Mouse (Mus musculus) heart, postnatal 0 days (tissue): ENCODE measurements around the gene Cldn8. TPM values are rescaled to one million over a fixed set of nuclear protein-coding genes. Genes with fewer than 3 reads are reported as not detected.
A peak's percentile ranks its signal among the peaks of the same experiment; 100 is the strongest.

Source experiments
- ATAC-seq: fragments of 200-750 bp; cut with Nextera tagmentation; 2 replicates; pipeline ENCODE4 v1.8.0; 2017; ENCODE audit warnings: low read depth, moderate number of reproducible peaks, moderate library complexity; ENCODE audit not compliant: insufficient read depth
- DNase-seq: peaks from one replicate; pipeline ENCODE4 v3.0.0-alpha.2; 2016; ENCODE audit warnings: low spot score
- H3K27ac ChIP-seq: fragments of 300-500 bp; sonication (generic); 2 replicates; pipeline ENCODE4 v1.5.1; 2014; ENCODE audit warnings: low read depth, mild to moderate bottlenecking
- H3K27me3 ChIP-seq: fragments of 300-500 bp; sonication (generic); 2 replicates; pipeline ENCODE4 v1.6.1; 2014; ENCODE audit warnings: low read length, mixed read lengths; ENCODE audit not compliant: control insufficient read depth, insufficient read depth
- H3K36me3 ChIP-seq: fragments of 300-500 bp; sonication (generic); replicated peaks from 2 replicates; pipeline ENCODE4 v1.6.1; 2014; ENCODE audit warnings: low read length, mixed read lengths; ENCODE audit not compliant: control insufficient read depth, insufficient read depth
- H3K4me1 ChIP-seq: fragments of 300-500 bp; sonication (generic); 2 replicates; pipeline ENCODE4 v1.6.1; 2014; ENCODE audit warnings: antibody characterized with exemption; ENCODE audit not compliant: control insufficient read depth, insufficient read depth
- H3K4me2 ChIP-seq: fragments of 300-500 bp; sonication (generic); 2 replicates; pipeline ENCODE4 v1.6.1; 2014; ENCODE audit warnings: low read depth, mild to moderate bottlenecking, low read length, moderate library complexity
- H3K4me3 ChIP-seq: fragments of 300-500 bp; sonication (generic); 2 replicates; pipeline ENCODE4 v1.5.1; 2014; ENCODE audit warnings: low read depth, low read length
- H3K9ac ChIP-seq: fragments of 300-500 bp; sonication (generic); replicated peaks from 2 replicates; pipeline ENCODE4 v1.6.1; 2014; ENCODE audit warnings: low read depth, low read length, mixed read lengths
- H3K9me3 ChIP-seq: fragments of 300-500 bp; sonication (generic); replicated peaks from 2 replicates; pipeline ENCODE4 v1.6.1; 2016; ENCODE audit warnings: low read length; ENCODE audit not compliant: control insufficient read depth
- CTCF ChIP-seq: IDR thresholded peaks from 2 replicates; pipeline ENCODE4 v1.5.1; 2016; ENCODE audit warnings: antibody characterized with exemption, control low read depth, low read depth
- EP300 ChIP-seq: IDR thresholded peaks from 2 replicates; pipeline ENCODE4 v1.6.1; 2016; ENCODE audit warnings: antibody characterized with exemption, low read depth
- WGBS: fragments of 180-500 bp; shearing (Covaris S2); extraction: QIAGEN DNeasy Blood & Tissue Kit; methylation state at CpG from one replicate; pipeline ENCODE4 v1.1.7; 2014; 5-methylcytosine and 5-hydroxymethylcytosine counted together
- polyA plus RNA-seq: library from polyadenylated mRNA; unstranded; fragments of >200 nt; fragmentation: Nextera tagmentation; extraction: Ambion mirVana; gene quantifications from 2 replicates; pipeline ENCODE4 v1.2.1, GENCODE M21; 2015
- total RNA-seq: library from RNA; depleted of rRNA; stranded (reverse); fragments of >200 nt; gene quantifications from 2 replicates; pipeline ENCODE4 v1.2.3, GENCODE M21; 2014; ENCODE audit warnings: low replicate concordance

Cldn8 gene
- total and polyA plus RNA-seq, 2 experiments from 2014 or later: 6.8 TPM; not detected in 1

DNA sequence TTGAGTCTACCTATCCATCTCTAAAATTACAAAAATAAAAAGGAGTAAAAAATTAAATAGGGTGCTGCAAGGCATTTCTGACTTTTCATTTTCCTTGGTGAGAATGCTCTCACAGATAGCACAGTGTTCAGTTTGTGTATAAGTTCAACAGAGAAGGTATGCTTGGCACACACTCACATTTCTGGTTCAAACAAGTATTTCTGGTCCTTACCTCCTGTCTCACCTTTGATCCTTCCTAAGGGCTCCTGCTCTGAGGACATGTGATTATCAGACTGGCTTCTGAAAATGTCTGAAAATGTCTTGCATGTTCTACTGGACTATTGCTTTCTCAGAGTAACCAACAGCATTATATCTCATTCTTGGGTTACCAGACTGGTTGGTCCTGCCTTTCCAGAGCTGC, 7.2 kb upstream of the Cldn8 start:
- no peaks in the 10 kb centered on the region for H3K4me1 ChIP-seq
- H3K9me3 ChIP-seq: no peaks in the 10 kb centered on the region
- H3K27ac ChIP-seq: no peak overlapping the region
- no peaks in the 10 kb centered on the region for H3K36me3 ChIP-seq
- H3K4me2 ChIP-seq: no peak overlapping the region
- ATAC-seq (no peak), DNase-seq (no peak)
- H3K27me3 ChIP-seq: no peaks in the 10 kb centered on the region
- no peak overlapping the region for H3K9ac ChIP-seq
- no peak overlapping the region for H3K4me3 ChIP-seq
- TF ChIP-seq CTCF (no peak), EP300 (no peak)

- no peaks in the 10 kb centered on the region for H3K27me3 ChIP-seq
- no peak overlapping the region for H3K9ac ChIP-seq
- H3K27ac ChIP-seq: no peak overlapping the region
- 72% methylated on average over 3 of the region's 3 CpGs for WGBS
- H3K4me1 ChIP-seq: no peaks in the 10 kb centered on the region
- DNase-seq: no peak
- no peak overlapping the region for H3K4me3 ChIP-seq
- H3K4me2 ChIP-seq: no peak overlapping the region
- TF ChIP-seq CTCF (no peak), EP300 (no peak)
- no peaks in the 10 kb centered on the region for H3K9me3 ChIP-seq
- H3K36me3 ChIP-seq: no peaks in the 10 kb centered on the region
- no peak for ATAC-seq
These were observed 6.7 kb upstream of the Cldn8 start for GRCm38 (mm10) chr16:88569732-88570131.

GRCm38 (mm10) chr16:88569096-88569495, 6.1 kb upstream of the Cldn8 start:
- no peak for TF ChIP-seq EP300
- no peak for TF ChIP-seq CTCF
- Histone ChIP-seq H3K4me1 (no peaks in the 10 kb centered on the region), H3K36me3 (no peaks in the 10 kb centered on the region), H3K4me3 (no peak overlapping the region), H3K27me3 (no peaks in the 10 kb centered on the region), H3K9me3 (no peaks in the 10 kb centered on the region), H3K27ac (no peak overlapping the region), H3K9ac (no peak overlapping the region), H3K4me2 (no peak overlapping the region)
- WGBS: 60% methylated on average over 1 of the region's 1 CpGs
- no peak for DNase-seq
- ATAC-seq: no peak

GRCm38 (mm10) chr16:88561617-88562164, 1.3 kb downstream of the Cldn8 start:
- TF ChIP-seq EP300 (no peak), CTCF (no peak)
- H3K27me3 ChIP-seq: no peaks in the 10 kb centered on the region
- H3K36me3 ChIP-seq: no peaks in the 10 kb centered on the region
- H3K4me1 ChIP-seq: no peaks in the 10 kb centered on the region
- DNase-seq (no peak), ATAC-seq (no peak)
- no peak overlapping the region for H3K9ac ChIP-seq
- no peak overlapping the region for H3K4me3 ChIP-seq
- H3K9me3 ChIP-seq: no peaks in the 10 kb centered on the region
- no peak overlapping the region for H3K27ac ChIP-seq
- H3K4me2 ChIP-seq: no peak overlapping the region
- WGBS: 44% methylated on average over 6 of the region's 6 CpGs

DNA sequence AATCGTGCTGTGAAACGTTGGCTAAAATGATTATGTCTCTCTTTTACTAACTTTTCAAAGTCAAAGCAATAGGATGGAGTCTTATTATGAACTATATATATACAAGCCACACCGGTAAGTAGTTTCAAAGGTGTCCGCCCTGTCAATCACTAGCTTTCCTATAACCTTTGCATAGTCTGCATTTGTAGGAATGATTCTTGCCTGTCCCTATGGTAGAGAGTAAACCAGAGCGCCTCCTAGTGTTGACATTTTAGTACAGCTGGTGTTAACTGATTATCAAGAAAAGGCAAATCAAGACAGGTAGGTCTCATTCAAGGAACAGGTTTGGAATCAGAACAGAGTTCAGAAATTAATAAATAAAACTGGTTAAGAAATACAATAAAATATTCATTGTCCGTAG, 20.5 kb downstream of the Cldn8 start:
- no peak for DNase-seq
- 52% methylated on average over 6 of the region's 6 CpGs for WGBS
- H3K4me1 ChIP-seq: no peaks in the 10 kb centered on the region

GRCm38 (mm10) chr16:88539841-88540487, 23.0 kb downstream of the Cldn8 start:
- DNase-seq (no peak), ATAC-seq (no peak)
- TF ChIP-seq CTCF: no peak
- 68% methylated on average over 3 of the region's 3 CpGs for WGBS
- Histone ChIP-seq H3K27me3 (no peaks in the 10 kb centered on the region), H3K36me3 (no peaks in the 10 kb centered on the region), H3K4me2 (no peak overlapping the region), H3K4me3 (no peak overlapping the region), H3K27ac (no peak overlapping the region), H3K4me1 (no peaks in the 10 kb centered on the region), H3K9me3 (no peaks in the 10 kb centered on the region), H3K9ac (no peak overlapping the region)

More for the DNA sequence above, 20.5 kb downstream of the Cldn8 start:
- Histone ChIP-seq H3K27ac (no peak overlapping the region), H3K9ac (no peak overlapping the region), H3K4me2 (no peak overlapping the region), H3K36me3 (no peaks in the 10 kb centered on the region), H3K27me3 (no peaks in the 10 kb centered on the region), H3K9me3 (no peaks in the 10 kb centered on the region), H3K4me3 (no peak overlapping the region)
- no peak for ATAC-seq
- no peak for TF ChIP-seq EP300
- TF ChIP-seq CTCF: peak; percentile 45
